Mouse (Mus musculus) forebrain, embryonic 10.5 days (tissue): ENCODE results near the gene Apoe. TPM values are rescaled to one million over a fixed set of nuclear protein-coding genes. Genes with fewer than 3 reads are reported as not detected.
"Not testable (repeated sequence)": the region's sequence is repeated elsewhere in the genome, so short reads cannot be mapped to it uniquely, and the experiment has no call there.

Source experiments
- DNase-seq: peaks from one replicate; pipeline ENCODE4 v3.0.0-alpha.2; 2017; ENCODE audit warnings: low spot score; ENCODE audit errors: extremely low spot score
- H3K27ac ChIP-seq: fragments of 300-500 bp; sonication (generic); 2 replicates; pipeline ENCODE4 v1.5.1; 2016; ENCODE audit warnings: mild to moderate bottlenecking
- H3K27me3 ChIP-seq: fragments of 300-500 bp; sonication (generic); 2 replicates; pipeline ENCODE4 v1.6.1; 2016; ENCODE audit warnings: mild to moderate bottlenecking; ENCODE audit not compliant: poor library complexity, severe bottlenecking
- H3K36me3 ChIP-seq: fragments of 300-500 bp; sonication (generic); replicated peaks from 2 replicates; pipeline ENCODE4 v1.6.1; 2016; ENCODE audit warnings: mild to moderate bottlenecking, moderate library complexity
- H3K4me1 ChIP-seq: fragments of 300-500 bp; sonication (generic); 2 replicates; pipeline ENCODE4 v1.6.1; 2016
- H3K4me3 ChIP-seq: fragments of 300-500 bp; sonication (generic); 2 replicates; pipeline ENCODE4 v1.5.1; 2016; ENCODE audit warnings: mild to moderate bottlenecking, moderate library complexity
- H3K9me3 ChIP-seq: fragments of 300-500 bp; sonication (generic); 2 replicates; pipeline ENCODE4 v1.6.1; 2016; ENCODE audit warnings: mild to moderate bottlenecking, moderate library complexity
- WGBS: fragments of 180-500 bp; shearing (Covaris S2); methylation state at CpG from one replicate; pipeline ENCODE4 v1.1.7; 2016; 5-methylcytosine and 5-hydroxymethylcytosine counted together
- polyA plus RNA-seq: library from polyadenylated mRNA; unstranded; fragments of >200 nt; fragmentation: Nextera tagmentation; extraction: Ambion mirVana; gene quantifications from 2 replicates; pipeline ENCODE4 v1.2.1, GENCODE M21; 2016

The Apoe gene
- polyA plus RNA-seq, 1 experiment from 2014 or later = 140 TPM

DNA sequence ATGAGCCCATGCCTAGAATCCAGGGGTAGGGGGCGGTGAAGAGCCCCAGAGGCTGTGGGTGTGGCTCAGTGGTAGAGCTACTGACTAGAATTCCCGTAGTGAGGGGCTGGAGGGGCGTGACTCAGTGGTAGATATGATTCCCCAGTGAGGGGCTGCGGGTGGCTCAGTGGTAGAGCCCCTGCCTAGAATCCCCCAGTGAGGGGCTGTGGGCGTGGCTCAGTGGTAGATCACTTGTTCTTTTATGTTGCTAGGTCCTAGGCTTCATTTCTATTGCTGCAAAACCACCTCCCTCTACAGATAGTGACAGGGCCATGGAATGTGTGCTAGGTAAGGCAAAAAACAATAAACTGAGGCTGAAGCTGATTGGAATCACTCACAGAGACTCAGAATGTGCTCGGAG lies 3.1 kb downstream of the Apoe start:
- no peak for DNase-seq
- H3K36me3 ChIP-seq = peaks cover 25% of the 10 kb centered on the region
- peaks cover 63% of the 10 kb centered on the region for H3K4me1 ChIP-seq
- H3K9me3 ChIP-seq = peaks cover 10% of the 10 kb centered on the region
- H3K4me3 ChIP-seq = no peak overlapping the region
- 91% methylated on average over 6 of the region's 6 CpGs for WGBS
- H3K27me3 ChIP-seq = no peaks in the 10 kb centered on the region
- no peak overlapping the region for H3K27ac ChIP-seq

DNA sequence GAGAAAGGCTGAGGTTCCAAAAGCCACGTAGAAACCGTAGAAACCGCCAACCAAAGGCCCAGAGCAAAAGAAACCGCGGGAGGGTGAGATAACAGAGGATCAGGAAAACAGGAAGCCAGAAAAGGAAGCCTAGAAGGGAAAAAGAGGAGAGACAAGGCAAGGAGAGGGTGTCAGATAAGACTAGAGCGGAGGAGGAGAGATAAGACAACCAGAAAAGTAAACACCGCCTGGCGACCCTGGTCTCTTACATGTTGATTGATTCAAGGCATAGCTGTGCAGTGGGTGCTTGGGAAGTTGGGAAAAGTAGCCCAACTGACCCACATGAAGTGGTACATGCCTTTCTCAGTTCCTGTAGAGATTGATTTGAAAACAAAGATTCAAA lies 3.8 kb downstream of the Apoe start:
- Histone ChIP-seq H3K27ac (no peak overlapping the region), H3K27me3 (no peaks in the 10 kb centered on the region), H3K9me3 (peaks cover 10% of the 10 kb centered on the region), H3K4me3 (no peak overlapping the region), H3K36me3 (peaks cover 21% of the 10 kb centered on the region), H3K4me1 (peaks cover 56% of the 10 kb centered on the region)
- no peak for DNase-seq
- WGBS = 55% methylated on average over 8 of the region's 8 CpGs

DNA sequence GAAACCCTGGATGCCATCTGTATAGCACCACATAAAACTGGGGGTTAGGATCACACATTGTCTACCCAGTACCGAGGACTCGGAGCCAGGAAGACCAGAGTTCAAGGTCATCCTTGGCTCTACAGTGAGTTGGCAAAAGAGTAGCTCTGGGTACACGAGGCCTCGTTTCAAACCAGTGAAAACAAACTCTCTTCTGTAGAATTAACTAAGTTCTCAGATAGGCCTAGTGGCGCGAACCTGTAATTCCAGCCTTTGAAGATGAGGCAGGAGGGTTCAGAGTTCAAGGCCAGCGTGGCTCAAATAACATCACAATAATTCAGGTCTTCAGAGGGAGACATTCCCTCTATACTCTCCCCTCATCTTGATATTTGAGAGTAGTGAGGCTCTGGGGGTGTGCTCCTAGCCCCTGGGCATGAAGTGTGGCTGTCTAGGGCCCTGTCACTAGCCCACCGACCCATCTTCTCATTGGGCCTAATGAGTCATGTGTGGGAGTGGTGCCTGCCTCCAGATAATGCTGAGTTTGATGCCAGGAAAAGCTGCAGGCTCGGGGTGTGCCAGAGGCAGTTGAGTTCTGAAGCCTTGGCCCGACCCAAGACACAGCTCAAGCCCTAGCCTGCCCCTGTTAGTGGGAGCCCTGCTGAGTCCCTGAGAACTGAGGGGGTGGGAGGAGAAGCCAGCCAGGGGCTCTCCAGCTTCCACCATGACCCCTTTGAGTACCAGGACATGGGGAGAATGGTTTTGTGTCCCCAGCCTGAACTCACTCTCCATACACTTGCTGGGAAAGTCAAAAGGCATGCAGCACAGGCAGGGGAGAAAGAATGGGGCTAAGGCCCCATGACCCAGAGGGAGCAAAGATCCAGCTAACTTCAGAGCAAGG lies 4.4 kb downstream of the Apoe start:
- DNase-seq = no peak
- peaks cover 49% of the 10 kb centered on the region for H3K4me1 ChIP-seq
- no peaks in the 10 kb centered on the region for H3K27me3 ChIP-seq
- peaks cover 20% of the 10 kb centered on the region for H3K36me3 ChIP-seq
- no peak overlapping the region for H3K4me3 ChIP-seq
- peaks cover 10% of the 10 kb centered on the region for H3K9me3 ChIP-seq
- 87% methylated on average over 10 of the region's 10 CpGs for WGBS
- no peak overlapping the region for H3K27ac ChIP-seq

DNA sequence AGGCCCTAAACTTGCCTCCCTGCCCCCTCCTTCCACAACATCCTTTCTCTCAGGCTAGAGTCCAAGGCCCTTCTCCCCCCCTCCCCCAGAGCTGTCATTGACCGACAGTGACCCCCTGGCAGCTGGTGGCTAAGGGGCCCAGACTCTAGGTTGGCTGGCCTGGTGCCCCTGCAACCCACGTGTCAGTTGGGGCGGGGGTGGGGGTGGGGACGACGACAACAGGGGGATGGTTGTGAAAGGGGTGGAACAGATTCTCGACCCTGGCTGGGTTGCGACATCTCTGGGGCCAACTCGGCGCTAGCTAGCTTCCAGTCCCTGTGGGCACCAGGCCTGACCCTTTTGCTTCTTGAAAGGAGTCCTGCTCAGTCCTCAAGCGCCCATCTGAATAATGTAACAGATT lies 5.6 kb downstream of the Apoe start:
- peaks cover 20% of the 10 kb centered on the region for H3K36me3 ChIP-seq

DNA sequence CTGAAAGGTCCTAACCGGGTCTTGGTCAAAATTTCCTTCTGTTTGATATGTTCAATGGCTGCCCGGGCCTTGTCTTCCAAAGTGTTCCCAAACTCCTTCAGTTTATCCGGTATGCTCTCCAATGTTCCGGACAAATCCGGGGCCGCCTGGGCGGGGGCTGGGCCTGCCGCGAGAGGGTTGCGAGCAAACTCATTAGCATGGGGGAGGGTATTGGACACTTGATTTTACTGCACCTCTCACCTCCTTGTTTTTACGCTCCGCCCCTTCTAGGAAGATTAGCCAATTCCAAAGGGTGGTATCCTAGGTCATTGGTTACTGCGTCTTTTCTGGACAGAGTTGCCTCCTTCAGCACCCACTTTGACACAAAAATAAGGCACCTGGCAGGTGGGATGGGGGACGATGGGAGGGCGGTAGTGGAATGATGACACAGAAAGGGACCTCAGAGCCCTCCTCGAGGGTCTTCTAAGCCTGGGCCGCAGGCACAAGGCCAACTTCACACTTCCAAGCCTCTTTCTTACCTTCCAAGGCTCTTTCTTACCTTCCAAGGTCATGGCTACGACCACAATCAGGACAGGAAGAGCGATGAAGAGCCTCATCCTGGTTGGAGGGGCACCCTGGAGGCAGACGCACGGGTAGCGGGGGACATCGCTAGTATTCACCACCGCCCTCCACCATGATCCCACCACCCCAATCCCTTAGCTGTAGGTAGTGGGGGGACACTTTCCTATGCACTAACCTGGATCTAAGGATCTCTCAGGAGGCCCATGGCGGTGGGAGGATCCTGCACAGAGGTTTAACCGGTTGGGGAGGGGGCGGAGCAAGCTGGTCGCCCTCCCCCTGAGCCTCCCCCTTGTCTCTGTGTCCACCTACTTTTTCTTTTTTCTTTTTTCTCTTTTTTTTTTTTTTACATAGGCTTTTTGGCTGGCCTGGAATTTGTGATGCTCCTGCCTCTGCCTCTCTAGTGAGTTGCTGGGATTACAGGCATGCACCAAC lies 6.8 kb downstream of the Apoe start, which contains the start of gene Apoc1:
TSS of gene Apoc1 (minus strand) at position 788 of the 993 bp plus-strand sequence.
- peak within 1 kb of the TSS; percentile 71 for H3K27ac ChIP-seq
- peaks cover 26% of the 10 kb centered on the region for H3K4me1 ChIP-seq
- peaks cover 16% of the 10 kb centered on the region for H3K36me3 ChIP-seq
- no peak for DNase-seq
- H3K9me3 ChIP-seq = peaks cover 10% of the 10 kb centered on the region
- 51% methylated on average over 28 of the region's 28 CpGs for WGBS
- no peaks in the 10 kb centered on the region for H3K27me3 ChIP-seq
- H3K4me3 ChIP-seq = peak within 1 kb of the TSS; percentile 21; the same call in 1 of the 2 replicates

More for the DNA sequence above, 5.6 kb downstream of the Apoe start:
- WGBS = 31% methylated on average over 10 of the region's 10 CpGs
- H3K9me3 ChIP-seq = peaks cover 10% of the 10 kb centered on the region
- H3K27me3 ChIP-seq = no peaks in the 10 kb centered on the region
- peak overlapping the region; percentile 21; the same call in 1 of the 2 replicates for H3K4me3 ChIP-seq
- H3K27ac ChIP-seq = peak overlapping the region; percentile 71
- H3K4me1 ChIP-seq = peaks cover 38% of the 10 kb centered on the region
- no peak for DNase-seq

DNA sequence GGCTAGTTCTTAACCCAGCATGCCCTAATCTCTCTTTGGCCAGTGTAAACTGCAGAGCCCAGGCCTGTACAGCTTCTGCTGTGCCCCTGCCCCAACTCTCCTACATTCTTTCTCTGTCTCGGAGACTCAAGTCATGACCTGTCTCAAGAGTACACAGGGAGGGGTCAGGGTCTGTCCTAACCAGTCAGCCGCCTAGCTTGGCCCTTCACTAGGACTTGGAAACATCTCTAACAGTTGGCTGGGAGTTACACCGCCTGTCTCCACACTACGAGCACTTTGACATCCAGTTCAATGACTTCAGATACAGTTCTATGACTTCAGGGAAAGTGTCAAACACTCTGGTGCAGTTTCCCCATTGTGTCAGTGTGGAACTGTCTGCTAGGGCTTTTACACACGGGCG lies 7.6 kb downstream of the Apoe start:
- WGBS = 79% methylated on average over 6 of the region's 6 CpGs
- no peak overlapping the region for H3K4me3 ChIP-seq
- no peaks in the 10 kb centered on the region for H3K27me3 ChIP-seq
- peaks cover 4% of the 10 kb centered on the region for H3K9me3 ChIP-seq
- peaks cover 9% of the 10 kb centered on the region for H3K36me3 ChIP-seq
- H3K27ac ChIP-seq = no peak overlapping the region
- peaks cover 32% of the 10 kb centered on the region for H3K4me1 ChIP-seq
- no peak for DNase-seq

DNA sequence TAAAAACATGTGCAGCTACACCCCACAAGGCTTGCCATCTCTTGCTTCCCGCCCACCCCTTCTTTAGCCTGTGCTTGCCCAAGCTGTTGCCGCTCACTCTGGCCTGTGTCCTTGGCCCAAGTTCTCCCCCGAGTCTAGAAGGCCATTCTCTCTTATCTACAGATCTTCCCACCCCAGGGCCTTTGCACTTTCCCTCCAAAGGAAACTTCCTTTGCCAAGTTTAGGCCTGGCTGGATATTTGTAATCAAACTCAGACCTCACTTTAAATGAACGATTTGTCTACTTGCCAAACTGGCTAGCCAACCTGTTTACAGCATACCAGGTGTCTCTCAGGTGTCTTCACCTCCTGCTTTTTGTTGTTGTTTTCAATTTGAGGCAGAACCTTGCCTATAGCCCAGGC lies 8.1 kb downstream of the Apoe start:
- H3K4me1 ChIP-seq = peaks cover 32% of the 10 kb centered on the region
- no peaks in the 10 kb centered on the region for H3K27me3 ChIP-seq
- no peaks in the 10 kb centered on the region; the same call in 1 of the 2 replicates for H3K9me3 ChIP-seq
- no peak overlapping the region for H3K4me3 ChIP-seq
- H3K27ac ChIP-seq = no peak overlapping the region
- no peak for DNase-seq
- WGBS = 86% methylated on average over 4 of the region's 4 CpGs
- H3K36me3 ChIP-seq = peaks cover 3% of the 10 kb centered on the region

DNA sequence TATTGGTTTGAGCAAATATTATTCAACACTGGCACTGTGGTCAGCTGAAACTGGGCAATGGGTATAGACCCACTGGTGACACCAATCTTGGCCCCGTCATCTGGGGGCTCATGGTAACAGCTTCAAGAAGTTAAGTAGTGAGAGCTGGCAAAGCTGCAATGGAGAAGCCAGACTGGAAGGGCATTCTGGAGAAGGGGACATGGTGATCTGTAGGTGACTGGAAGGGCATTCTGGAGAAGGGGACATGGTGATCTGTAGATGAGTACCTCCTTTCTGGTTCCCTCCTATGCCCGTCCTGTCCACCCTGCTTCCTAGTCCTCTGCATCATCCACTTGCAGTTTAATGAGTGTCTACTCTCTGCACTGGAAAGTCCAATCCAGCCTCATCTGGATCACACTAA lies 10.4 kb downstream of the Apoe start:
- Histone ChIP-seq H3K27ac (no peak overlapping the region), H3K27me3 (no peaks in the 10 kb centered on the region), H3K36me3 (no peaks in the 10 kb centered on the region), H3K4me1 (peaks cover 27% of the 10 kb centered on the region), H3K4me3 (no peak overlapping the region), H3K9me3 (no peaks in the 10 kb centered on the region; the same call in 1 of the 2 replicates)
- 96% methylated on average over 2 of the region's 2 CpGs for WGBS
- DNase-seq = no peak

DNA sequence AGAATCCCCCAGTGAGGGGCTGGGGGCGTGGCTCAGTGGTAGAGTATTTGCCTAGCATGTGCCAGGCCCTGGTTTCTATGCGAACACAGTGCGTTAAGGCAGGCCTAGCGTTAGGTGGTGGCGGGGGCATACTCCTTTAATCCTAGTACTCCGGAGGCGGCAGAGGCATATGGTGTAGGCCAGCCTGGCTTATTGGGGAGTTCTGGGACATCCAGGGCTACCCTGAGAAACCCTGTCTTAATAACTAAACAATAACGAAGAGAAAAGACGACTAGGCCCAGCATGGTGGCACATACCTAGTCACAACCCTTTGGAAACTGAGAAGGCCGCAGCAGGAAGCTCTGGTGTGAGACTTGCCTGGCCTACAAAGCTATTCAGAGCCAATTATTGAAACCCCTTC lies 10.9 kb downstream of the Apoe start:
- 89% methylated on average over 10 of the region's 10 CpGs for WGBS
- Histone ChIP-seq H3K9me3 (no peaks in the 10 kb centered on the region; the same call in 1 of the 2 replicates), H3K4me1 (peaks cover 22% of the 10 kb centered on the region), H3K27ac (no peak overlapping the region), H3K36me3 (no peaks in the 10 kb centered on the region), H3K27me3 (no peaks in the 10 kb centered on the region), H3K4me3 (no peak overlapping the region)
- no peak for DNase-seq

DNA sequence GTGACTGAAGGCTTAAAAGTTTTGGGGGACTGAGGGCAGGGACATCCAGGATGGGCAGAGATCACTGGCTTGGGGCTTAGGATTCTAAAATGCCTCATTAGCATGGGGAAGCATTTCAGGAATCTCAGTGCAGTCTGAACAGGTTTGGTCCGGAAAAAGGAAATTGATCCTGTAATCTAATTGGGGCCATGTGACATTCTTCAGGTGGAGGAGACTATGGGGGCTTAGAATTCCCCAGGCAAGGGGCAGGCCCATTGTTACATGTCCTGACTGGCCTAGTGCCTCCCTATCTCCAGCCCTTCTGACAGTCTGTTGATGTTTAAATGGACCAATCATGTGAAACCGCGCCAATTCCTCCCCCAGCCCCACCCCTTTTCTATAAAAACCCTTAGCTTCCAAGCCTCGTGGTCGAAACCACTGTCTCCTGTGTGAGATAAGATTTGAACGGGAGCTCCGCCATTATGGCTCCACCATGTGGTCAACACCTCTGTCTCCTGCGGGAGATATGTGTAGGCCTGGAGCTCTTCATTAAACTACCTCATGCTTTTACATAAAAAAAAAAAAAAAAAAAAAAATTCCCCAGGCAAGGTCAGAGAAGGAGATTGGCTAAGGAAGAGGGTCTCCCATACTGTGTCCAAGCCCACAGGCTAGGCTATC lies 11.9 kb downstream of the Apoe start:
- peak overlapping the region; percentile 56; the same call in 1 of the 2 replicates for H3K27ac ChIP-seq
- WGBS = 71% methylated on average over 8 of the region's 8 CpGs
- not testable (repeated sequence) for H3K9me3 ChIP-seq, H3K4me3 ChIP-seq, H3K36me3 ChIP-seq, DNase-seq, H3K27me3 ChIP-seq
- peaks cover 11% of the 10 kb centered on the region for H3K4me1 ChIP-seq

DNA sequence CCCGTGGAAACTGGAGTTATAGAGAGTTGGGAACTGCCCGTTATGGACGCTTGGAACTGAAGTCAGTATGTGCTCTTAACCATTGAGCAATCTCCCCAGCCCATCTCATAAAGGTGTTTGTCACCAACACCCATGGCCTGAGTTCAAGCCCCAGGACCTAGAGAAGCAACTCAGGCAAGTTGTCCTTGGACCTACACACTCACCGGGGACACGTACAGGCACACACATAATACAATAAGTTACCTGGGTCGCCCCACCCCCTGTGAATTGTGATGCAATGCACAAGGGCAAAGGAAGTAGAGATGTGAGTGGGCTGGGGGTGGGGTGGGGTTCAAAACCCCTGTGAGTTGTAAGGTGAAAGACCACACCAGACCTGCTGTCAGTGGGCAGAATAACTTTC lies 12.5 kb downstream of the Apoe start:
- Histone ChIP-seq H3K4me1 (peaks cover 6% of the 10 kb centered on the region; the same call in 1 of the 2 replicates), H3K36me3 (no peaks in the 10 kb centered on the region), H3K9me3 (no peaks in the 10 kb centered on the region; the same call in 1 of the 2 replicates), H3K27ac (peak overlapping the region; percentile 56; the same call in 1 of the 2 replicates), H3K27me3 (no peaks in the 10 kb centered on the region), H3K4me3 (no peak overlapping the region)
- DNase-seq = no peak
- 86% methylated on average over 6 of the region's 6 CpGs for WGBS

DNA sequence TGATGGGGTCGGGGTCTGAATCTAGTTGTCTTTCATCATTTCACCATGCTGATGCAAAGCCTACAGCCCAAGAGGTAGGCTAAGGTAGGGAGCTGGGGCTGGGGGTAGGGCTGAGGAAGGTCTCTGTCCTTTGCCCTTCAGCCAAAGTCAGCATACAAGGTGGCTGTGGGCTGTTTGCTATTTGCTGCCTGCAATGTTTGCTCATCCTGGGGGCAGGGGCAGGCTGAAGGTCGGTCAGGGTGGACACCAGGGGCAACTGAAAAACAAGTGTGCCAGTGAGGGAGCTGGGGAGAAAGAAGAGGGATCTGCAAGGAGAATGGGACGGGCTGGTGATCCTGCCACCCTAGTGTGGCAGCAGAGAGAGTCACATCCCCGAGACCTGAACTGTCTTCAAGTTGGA lies 13.6 kb downstream of the Apoe start:
- peaks cover 6% of the 10 kb centered on the region; the same call in 1 of the 2 replicates for H3K4me1 ChIP-seq
- no peaks in the 10 kb centered on the region; the same call in 1 of the 2 replicates for H3K9me3 ChIP-seq
- no peak overlapping the region for H3K27ac ChIP-seq
- DNase-seq = no peak
- 70% methylated on average over 4 of the region's 4 CpGs for WGBS
- no peaks in the 10 kb centered on the region for H3K27me3 ChIP-seq
- H3K4me3 ChIP-seq = no peak overlapping the region
- H3K36me3 ChIP-seq = no peaks in the 10 kb centered on the region
